Mouse (Mus musculus) hindbrain, embryonic 16.5 days (tissue): ENCODE measurements around the gene Asap2. TPM values are rescaled to one million over a fixed set of nuclear protein-coding genes. Genes with fewer than 3 reads are reported as not detected.

ENCODE experiments used
- ATAC-seq: fragments of 200-750 bp; cut with Nextera tagmentation; 2 replicates; pipeline ENCODE4 v1.8.0; 2017; ENCODE audit warnings: moderate TSS enrichment, moderate library complexity
- H3K27ac ChIP-seq: fragments of 300-500 bp; sonication (generic); 2 replicates; pipeline ENCODE4 v1.5.1; 2014; ENCODE audit warnings: low read depth, mild to moderate bottlenecking, control low read depth, low read length, moderate library complexity
- H3K27me3 ChIP-seq: fragments of 300-500 bp; sonication (generic); replicated peaks from 2 replicates; pipeline ENCODE4 v1.6.1; 2014; ENCODE audit warnings: low read length; ENCODE audit not compliant: control insufficient read depth, insufficient read depth
- H3K36me3 ChIP-seq: fragments of 300-500 bp; sonication (generic); 2 replicates; pipeline ENCODE4 v1.6.1; 2014; ENCODE audit warnings: mild to moderate bottlenecking, low read length, moderate library complexity, mixed read lengths; ENCODE audit not compliant: control insufficient read depth, insufficient read depth
- H3K4me1 ChIP-seq: fragments of 300-500 bp; sonication (generic); 2 replicates; pipeline ENCODE4 v1.6.1; 2014; ENCODE audit warnings: low read depth, low read length; ENCODE audit not compliant: control insufficient read depth, insufficient read depth
- H3K4me2 ChIP-seq: fragments of 300-500 bp; sonication (generic); 2 replicates; pipeline ENCODE4 v1.6.1; 2014; ENCODE audit warnings: mild to moderate bottlenecking, low read length, control low read depth, moderate library complexity
- H3K4me3 ChIP-seq: fragments of 300-500 bp; sonication (generic); 2 replicates; pipeline ENCODE4 v1.5.1; 2014; ENCODE audit warnings: mild to moderate bottlenecking, low read length, control low read depth, moderate library complexity
- H3K9ac ChIP-seq: fragments of 300-500 bp; sonication (generic); 2 replicates; pipeline ENCODE4 v1.6.1; 2014; ENCODE audit warnings: low read depth, mild to moderate bottlenecking, control low read depth, low read length, moderate library complexity
- H3K9me3 ChIP-seq: fragments of 300-500 bp; sonication (generic); 2 replicates; pipeline ENCODE4 v1.6.1; 2014; ENCODE audit warnings: mild to moderate bottlenecking, low read length, moderate library complexity; ENCODE audit not compliant: control insufficient read depth
- WGBS: fragments of 180-500 bp; shearing (Covaris S2); extraction: QIAGEN DNeasy Blood & Tissue Kit; methylation state at CpG from one replicate; pipeline ENCODE4 v1.1.7; 2014; 5-methylcytosine and 5-hydroxymethylcytosine counted together
- polyA plus RNA-seq: library from polyadenylated mRNA; unstranded; fragments of >200 nt; fragmentation: Nextera tagmentation; extraction: Ambion mirVana; gene quantifications from 2 replicates; pipeline ENCODE4 v1.2.1, GENCODE M21; 2015

Asap2 gene
- polyA plus RNA-seq, 1 experiment from 2014 or later, result 10.2 TPM

GRCm38 (mm10) chr12:21227076-21227980 is 237.1 kb downstream of the Asap2 start:
- H3K4me1 ChIP-seq, result peaks cover 11% of the 10 kb centered on the region
- H3K27ac ChIP-seq, result peak overlapping the region; percentile 60
- no peaks in the 10 kb centered on the region for H3K27me3 ChIP-seq
- peaks cover 6% of the 10 kb centered on the region; the same call in 1 of the 2 replicates for H3K36me3 ChIP-seq
- peak; percentile 27; the same call in 1 of the 2 replicates for ATAC-seq
- H3K9ac ChIP-seq, result no peak overlapping the region
- H3K4me3 ChIP-seq, result no peak overlapping the region
- WGBS, result 50% methylated on average over 6 of the region's 6 CpGs
- H3K4me2 ChIP-seq, result no peak overlapping the region
- H3K9me3 ChIP-seq, result no peaks in the 10 kb centered on the region

GRCm38 (mm10) chr12:21228650-21229049 is 238.4 kb downstream of the Asap2 start:
- Histone ChIP-seq H3K27me3 (no peaks in the 10 kb centered on the region), H3K4me1 (peaks cover 11% of the 10 kb centered on the region), H3K36me3 (peaks cover 6% of the 10 kb centered on the region; the same call in 1 of the 2 replicates), H3K9ac (no peak overlapping the region), H3K9me3 (no peaks in the 10 kb centered on the region), H3K27ac (no peak overlapping the region), H3K4me3 (no peak overlapping the region), H3K4me2 (no peak overlapping the region)
- ATAC-seq, result no peak
- 97% methylated on average over 4 of the region's 4 CpGs for WGBS

- Histone ChIP-seq H3K9ac (no peak overlapping the region), H3K36me3 (peaks cover 6% of the 10 kb centered on the region; the same call in 1 of the 2 replicates), H3K9me3 (no peaks in the 10 kb centered on the region), H3K4me3 (no peak overlapping the region), H3K4me1 (peaks cover 11% of the 10 kb centered on the region), H3K27me3 (no peaks in the 10 kb centered on the region), H3K27ac (no peak overlapping the region), H3K4me2 (no peak overlapping the region)
- 62% methylated on average over 17 of the region's 17 CpGs for WGBS
- ATAC-seq, result peak; percentile 29; the same call in 1 of the 2 replicates
Measured at GRCm38 (mm10) chr12:21229076-21229918, 239.0 kb downstream of the Asap2 start.

GRCm38 (mm10) chr12:21233727-21234126 is 243.5 kb downstream of the Asap2 start:
- Histone ChIP-seq H3K4me2 (no peak overlapping the region), H3K9me3 (no peaks in the 10 kb centered on the region), H3K27me3 (no peaks in the 10 kb centered on the region), H3K36me3 (peaks cover 19% of the 10 kb centered on the region), H3K9ac (no peak overlapping the region), H3K4me1 (no peaks in the 10 kb centered on the region), H3K27ac (no peak overlapping the region), H3K4me3 (no peak overlapping the region)
- no peak for ATAC-seq
- 91% methylated on average over 7 of the region's 7 CpGs for WGBS

- ATAC-seq, result no peak
- Histone ChIP-seq H3K27ac (no peak overlapping the region), H3K9me3 (no peaks in the 10 kb centered on the region), H3K4me2 (no peak overlapping the region), H3K4me1 (no peaks in the 10 kb centered on the region), H3K9ac (no peak overlapping the region), H3K4me3 (no peak overlapping the region), H3K36me3 (peaks cover 24% of the 10 kb centered on the region), H3K27me3 (no peaks in the 10 kb centered on the region)
- WGBS, result 92% methylated on average over 2 of the region's 2 CpGs
Measured at GRCm38 (mm10) chr12:21234560-21234959, 244.3 kb downstream of the Asap2 start.

- 55% methylated on average over 3 of the region's 3 CpGs for WGBS
- no peak overlapping the region for H3K4me3 ChIP-seq
- H3K4me1 ChIP-seq, result no peaks in the 10 kb centered on the region
- H3K27me3 ChIP-seq, result no peaks in the 10 kb centered on the region
- no peak overlapping the region for H3K4me2 ChIP-seq
- H3K36me3 ChIP-seq, result peaks cover 31% of the 10 kb centered on the region
- H3K9ac ChIP-seq, result no peak overlapping the region
- peak; percentile 43 for ATAC-seq
- no peak overlapping the region for H3K27ac ChIP-seq
- H3K9me3 ChIP-seq, result no peaks in the 10 kb centered on the region
Measured at GRCm38 (mm10) chr12:21241965-21242364, 251.7 kb downstream of the Asap2 start.

- no peak overlapping the region for H3K9ac ChIP-seq
- 93% methylated on average over 11 of the region's 11 CpGs for WGBS
- no peaks in the 10 kb centered on the region for H3K4me1 ChIP-seq
- no peaks in the 10 kb centered on the region for H3K9me3 ChIP-seq
- H3K36me3 ChIP-seq, result peaks cover 27% of the 10 kb centered on the region; the same call in 1 of the 2 replicates
- no peak overlapping the region for H3K4me3 ChIP-seq
- no peak overlapping the region for H3K4me2 ChIP-seq
- H3K27me3 ChIP-seq, result no peaks in the 10 kb centered on the region
- no peak overlapping the region for H3K27ac ChIP-seq
- no peak for ATAC-seq
Measured at GRCm38 (mm10) chr12:21244375-21244960, 254.2 kb downstream of the Asap2 start.

- no peak overlapping the region for H3K9ac ChIP-seq
- H3K4me3 ChIP-seq, result no peak overlapping the region
- no peaks in the 10 kb centered on the region for H3K4me1 ChIP-seq
- 82% methylated on average over 7 of the region's 7 CpGs for WGBS
- ATAC-seq, result no peak
- no peak overlapping the region for H3K4me2 ChIP-seq
- H3K9me3 ChIP-seq, result no peaks in the 10 kb centered on the region
- H3K27ac ChIP-seq, result no peak overlapping the region
- H3K36me3 ChIP-seq, result peaks cover 51% of the 10 kb centered on the region
- no peaks in the 10 kb centered on the region for H3K27me3 ChIP-seq
Measured at GRCm38 (mm10) chr12:21247711-21248392, 257.6 kb downstream of the Asap2 start.
